Mouse (Mus musculus) subcutaneous adipose tissue, adult 2 months (tissue): Measurements from ENCODE around the gene Scgb1b7. TPM values are rescaled to one million over a fixed set of nuclear protein-coding genes. Genes with fewer than 3 reads are reported as not detected.

ENCODE experiments used
- polyA plus RNA-seq: library from polyadenylated mRNA; depleted of rRNA; stranded (reverse); fragments of >200 nt; gene quantifications from 2 replicates; pipeline ENCODE4 v1.2.3, GENCODE M21; 2012; ENCODE audit warnings: low replicate concordance; rRNA removed

Gene Scgb1b7
- polyA plus RNA-seq, result not detected in 2 replicates

GRCm38 (mm10) chr7:31712365-31712764 lies at the start of gene Scgb1b7:
Gene Scgb1b7, plus strand, starts transcription at chr7:31712665.

GRCm38 (mm10) chr7:31705657-31706056 lies 6.8 kb upstream of the Scgb1b7 start, which contains the start of gene Scgb2b7:
Gene Scgb2b7, minus strand, starts transcription at chr7:31705757.

Other genes starting within 250 kb of the Scgb1b7 start
- not detected in 2 replicates for gene Scgb2b7, start 6.9 kb upstream of the Scgb1b7 start, polyA plus RNA-seq